Mouse (Mus musculus) kidney, adult 11 months (tissue): Measurements from ENCODE around the gene 4930452B06Rik.

Experiments used
- DNase-seq: peaks from one replicate; pipeline ENCODE4 v3.0.0; 2022

The 4930452B06Rik gene

DNA sequence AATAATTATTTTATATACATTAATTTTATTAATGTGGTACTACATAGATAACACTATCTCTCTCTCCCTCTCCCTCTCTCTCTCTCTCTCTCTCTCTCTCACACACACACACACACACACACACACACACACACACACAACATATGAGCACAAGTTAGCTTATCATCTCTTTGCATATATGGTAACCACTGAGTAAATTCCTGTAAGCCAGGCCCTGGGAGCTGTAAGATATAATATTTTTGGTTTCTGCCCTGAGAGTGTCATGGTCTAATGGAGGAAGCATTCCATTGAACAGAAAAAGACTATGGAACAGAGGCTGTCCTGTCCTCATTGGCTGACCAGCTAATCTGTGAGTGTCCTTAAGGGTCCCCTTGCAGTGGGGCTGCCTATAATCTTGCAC is 216.7 kb downstream of the 4930452B06Rik start:
- no peak for DNase-seq

DNA sequence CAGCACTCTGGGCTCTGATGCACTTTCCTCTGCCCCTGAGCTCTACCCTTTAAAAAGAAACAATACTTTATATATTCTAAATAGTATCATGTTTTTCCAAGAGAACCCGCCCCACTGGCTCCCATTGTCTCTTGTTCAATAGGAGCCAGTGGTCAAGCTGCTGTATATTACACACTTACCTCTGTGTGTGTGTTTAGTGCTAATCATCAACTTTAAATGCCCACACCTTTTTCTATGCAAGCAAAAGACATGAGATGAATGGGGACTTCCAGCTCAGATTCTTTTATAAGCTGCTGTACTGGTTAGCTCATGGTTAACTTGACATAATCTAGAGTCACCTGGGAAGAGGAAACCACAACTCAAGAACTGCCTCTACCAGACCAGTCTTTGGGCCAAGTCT is 218.7 kb downstream of the 4930452B06Rik start:
- no peak for DNase-seq

- DNase-seq: no peak
These were observed 221.7 kb downstream of the 4930452B06Rik start for GRCm38 (mm10) chr14:8444363-8444762.

DNA sequence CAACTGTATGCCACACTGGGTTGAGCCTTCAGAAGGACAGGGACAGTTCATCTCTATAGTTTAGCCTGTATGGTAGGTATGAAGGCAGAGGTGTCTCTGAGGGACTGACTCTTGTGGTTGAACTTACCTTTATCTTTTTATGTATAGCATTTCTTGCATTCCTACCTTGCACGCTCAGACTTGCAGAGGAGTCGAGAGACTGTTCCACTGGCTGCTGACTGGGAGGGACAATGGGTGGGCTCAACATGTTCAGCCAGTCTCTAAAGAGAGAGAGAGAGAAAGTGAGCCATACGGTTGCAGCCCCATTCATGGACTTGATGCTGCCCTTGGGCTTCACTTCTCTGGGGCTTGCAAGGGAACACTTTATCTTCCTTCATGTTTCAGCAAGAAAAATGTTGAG is 223.3 kb downstream of the 4930452B06Rik start:
- DNase-seq: no peak

DNA sequence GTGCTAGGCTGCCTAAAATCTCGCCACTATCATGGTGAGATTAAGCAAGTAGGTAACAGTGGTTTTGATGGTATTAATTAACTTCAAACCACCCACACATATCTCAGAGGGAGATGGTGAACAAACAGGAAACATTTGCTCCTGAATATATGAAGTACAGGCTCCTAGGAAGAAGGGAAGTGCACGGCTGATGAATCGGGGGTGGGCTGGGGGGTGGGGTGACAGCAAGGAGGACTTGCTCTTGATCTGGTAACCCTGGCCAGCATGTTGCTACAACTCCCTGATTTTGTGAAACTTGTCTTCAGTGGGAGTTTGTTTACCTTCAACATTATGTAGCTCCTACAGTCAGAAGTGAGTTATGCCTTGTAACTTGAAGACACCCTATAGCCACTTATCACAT is 224.4 kb downstream of the 4930452B06Rik start:
- DNase-seq: no peak

GRCm38 (mm10) chr14:8430611-8431230 is 235.3 kb downstream of the 4930452B06Rik start:
- DNase-seq: peak; percentile 78

DNA sequence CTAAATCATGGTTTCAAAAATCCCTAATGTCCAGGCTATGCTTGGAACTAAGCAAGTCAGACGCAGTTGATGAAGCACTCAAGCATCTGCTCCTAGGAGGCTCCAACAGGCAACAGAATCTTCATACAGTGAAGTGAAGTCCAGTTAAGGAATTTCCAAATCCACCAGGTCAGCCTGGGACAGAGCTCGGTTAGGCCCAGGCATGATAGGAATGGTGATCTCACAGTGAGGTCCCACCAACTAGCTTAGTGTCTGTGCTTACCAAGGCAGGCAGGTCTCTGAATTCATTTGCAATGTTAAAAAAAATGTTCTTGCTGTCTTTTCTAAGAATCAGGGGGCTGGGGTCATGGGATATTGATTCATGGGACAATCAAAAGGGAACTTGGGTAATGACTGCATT is 236.3 kb downstream of the 4930452B06Rik start:
- DNase-seq: no peak

DNA sequence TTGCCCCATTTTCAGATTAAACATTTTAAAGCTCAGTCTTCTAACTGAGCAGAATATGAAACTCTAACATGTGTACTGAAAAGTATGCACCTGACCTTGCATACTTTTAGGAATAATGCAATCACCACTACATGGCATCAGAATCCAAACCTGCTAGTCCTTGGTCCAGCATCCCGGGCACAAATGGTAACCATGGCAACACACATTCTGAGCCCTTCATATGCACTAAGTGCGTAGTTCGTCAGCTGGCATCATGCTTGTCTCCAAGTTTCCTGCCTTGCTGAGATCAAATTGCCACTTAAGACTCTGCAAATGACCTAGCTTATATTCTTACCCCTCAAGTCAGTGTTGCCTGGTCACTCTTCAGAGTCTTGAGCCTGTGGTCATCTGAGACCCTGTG is 243.2 kb downstream of the 4930452B06Rik start:
- no peak for DNase-seq

DNA sequence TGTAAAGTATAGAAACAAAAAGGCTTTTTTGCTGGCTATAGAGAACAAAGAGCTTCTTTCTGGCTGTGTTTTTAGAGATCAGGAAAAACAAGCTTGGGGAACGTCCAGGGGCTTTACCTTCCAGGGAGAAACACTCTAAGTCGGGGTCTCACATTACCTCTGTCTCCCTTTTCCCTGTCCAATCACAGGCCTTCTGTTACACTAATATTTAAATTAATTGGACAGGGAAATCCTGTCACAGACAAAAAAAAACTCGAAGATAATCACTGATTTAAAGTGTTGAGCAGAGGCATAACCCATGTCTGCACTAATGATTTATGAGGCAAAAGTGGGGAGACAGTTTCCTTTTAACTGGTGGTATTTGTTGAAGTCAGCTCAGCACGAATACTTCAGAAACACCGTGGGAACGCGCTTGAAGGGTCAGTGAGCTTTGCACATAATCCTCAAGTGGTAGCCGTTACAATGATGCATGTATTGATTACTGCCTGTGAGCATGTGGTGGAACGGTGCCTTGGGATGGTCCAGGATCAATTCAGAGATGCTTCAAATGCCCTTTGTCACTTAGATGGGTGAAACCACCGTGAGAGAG is 244.7 kb downstream of the 4930452B06Rik start:
- DNase-seq: no peak

DNA sequence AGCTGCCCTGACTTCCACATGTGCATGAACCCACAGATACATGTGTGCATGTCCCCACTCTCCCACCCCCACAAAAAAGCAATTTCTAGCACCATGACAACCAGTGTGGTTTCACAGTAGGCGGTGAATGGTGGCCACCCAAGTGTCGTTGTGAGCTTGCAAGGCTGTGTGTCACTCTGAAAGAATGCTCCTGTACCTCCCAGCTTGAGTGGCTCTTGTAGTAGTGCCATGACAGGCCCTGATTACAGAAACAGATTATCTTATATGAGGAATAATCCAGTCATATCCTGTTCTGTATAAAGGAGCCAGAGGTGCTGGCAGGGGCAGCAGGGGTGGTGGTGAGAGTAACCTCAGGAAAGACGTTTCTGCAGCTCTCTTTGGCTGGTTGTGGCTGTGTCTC is 247.4 kb downstream of the 4930452B06Rik start:
- no peak for DNase-seq

DNA sequence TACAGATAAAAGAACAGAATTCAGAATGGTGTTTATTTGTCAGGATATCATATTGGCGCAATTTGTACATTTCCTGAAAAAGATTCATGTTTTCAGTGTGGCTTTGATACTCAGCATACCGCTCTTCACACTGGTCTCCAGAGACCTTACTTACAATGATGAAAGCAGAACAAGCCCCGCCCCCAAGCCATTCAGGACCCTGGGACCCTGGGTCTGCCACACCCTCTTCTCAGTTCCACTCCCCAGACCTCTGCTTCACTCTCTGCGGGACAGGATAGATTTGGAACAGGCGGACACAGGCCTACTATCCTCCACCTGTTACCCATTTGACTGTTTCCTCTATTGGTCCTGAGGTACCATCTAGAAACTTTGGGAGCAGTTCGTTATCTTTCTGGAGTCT is 260.1 kb downstream of the 4930452B06Rik start:
- DNase-seq: no peak

DNA sequence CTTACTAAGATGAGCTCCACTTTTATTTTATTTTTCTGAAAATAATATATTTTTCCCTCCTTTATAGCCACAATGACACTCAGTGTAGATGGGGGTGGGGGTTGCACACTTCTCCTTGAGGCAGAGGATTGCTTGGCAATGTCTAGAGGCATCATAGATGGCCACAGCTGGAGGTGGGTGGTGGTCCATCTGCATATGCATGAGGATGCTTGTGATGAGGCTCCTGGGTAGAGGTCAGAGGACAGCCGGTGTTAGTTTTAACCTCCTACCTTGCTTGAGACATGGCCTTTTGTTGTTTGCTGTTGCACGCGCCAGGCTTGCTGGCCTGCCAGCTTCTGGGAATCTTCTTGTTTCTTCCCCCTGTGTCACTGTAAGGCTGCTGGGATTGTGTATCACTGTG is 262.7 kb downstream of the 4930452B06Rik start:
- DNase-seq: no peak

DNA sequence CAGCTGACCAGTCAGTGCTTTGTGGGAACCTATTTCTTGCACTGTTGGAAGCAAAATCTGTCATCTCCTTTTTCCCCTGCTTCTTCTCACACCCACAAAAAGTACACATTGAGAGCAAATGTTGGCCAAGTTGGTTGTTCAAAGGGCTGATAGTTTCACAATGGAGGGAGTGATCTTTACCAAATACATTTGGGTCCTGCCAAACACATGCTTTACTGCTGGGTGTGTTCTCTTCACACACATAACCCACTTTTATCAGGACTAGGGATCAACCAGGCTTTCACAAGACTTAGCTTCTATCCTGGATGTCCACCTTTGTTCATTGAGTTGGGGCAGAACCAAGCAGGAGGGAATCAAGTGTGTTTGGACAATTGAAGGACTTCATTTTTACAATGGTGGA is 267.5 kb downstream of the 4930452B06Rik start:
- no peak for DNase-seq

- no peak for DNase-seq
These were observed 270.3 kb downstream of the 4930452B06Rik start for GRCm38 (mm10) chr14:8395690-8396287.

DNA sequence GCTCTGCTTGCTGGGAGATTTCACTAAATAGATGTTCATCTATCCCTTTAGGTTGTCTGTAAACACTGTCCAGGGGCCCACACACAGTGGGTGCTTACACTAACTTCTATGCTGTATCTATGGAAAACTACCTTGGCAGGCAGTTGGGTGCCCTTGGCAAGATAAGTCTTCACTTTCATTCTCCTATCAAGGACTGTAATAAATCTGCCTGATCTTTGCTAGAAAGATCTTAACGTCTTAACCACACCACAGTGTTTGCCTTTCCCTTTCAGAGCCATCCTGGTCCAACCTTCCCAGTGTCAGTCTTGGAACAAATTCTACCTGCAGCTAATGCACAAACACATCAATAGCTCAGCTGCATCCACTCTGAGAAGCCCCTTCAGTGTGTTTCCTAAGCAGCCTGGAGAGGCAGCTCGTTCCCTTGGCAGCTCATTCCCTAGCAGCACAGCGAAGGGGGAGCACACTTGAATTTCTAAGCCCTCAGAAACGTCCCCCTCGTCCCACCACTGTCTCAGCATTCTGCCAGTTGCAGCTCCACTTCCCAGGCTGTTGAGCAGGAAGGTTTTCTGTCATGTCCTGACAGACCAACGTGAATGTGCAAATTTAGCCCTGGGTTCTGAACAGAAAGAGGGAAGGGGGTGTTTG is 273.7 kb downstream of the 4930452B06Rik start:
- no peak for DNase-seq
